Mouse (Mus musculus) frontal cortex, adult 2 months (tissue): ENCODE results near the gene A930018P22Rik. TPM values are rescaled to one million over a fixed set of nuclear protein-coding genes. Genes with fewer than 3 reads are reported as not detected.
"Not testable (repeated sequence)": the region's sequence is repeated elsewhere in the genome, so short reads cannot be mapped to it uniquely, and the experiment has no call there.

ENCODE experiments used
- DNase-seq, 2 experiments: peaks; one replicate each; pipeline ENCODE4 v3.0.0; 2022; ENCODE audit warnings: low spot score in 1 of 2; ENCODE audit errors: extremely low spot score in 1 of 2
- polyA plus RNA-seq: library from polyadenylated mRNA; depleted of rRNA; stranded (reverse); fragments of >200 nt; gene quantifications from 2 replicates; pipeline ENCODE4 v1.2.3, GENCODE M21; 2012; rRNA removed

The A930018P22Rik gene
- polyA plus RNA-seq, result 0.12 and 0.27 TPM in 2 replicates

DNA sequence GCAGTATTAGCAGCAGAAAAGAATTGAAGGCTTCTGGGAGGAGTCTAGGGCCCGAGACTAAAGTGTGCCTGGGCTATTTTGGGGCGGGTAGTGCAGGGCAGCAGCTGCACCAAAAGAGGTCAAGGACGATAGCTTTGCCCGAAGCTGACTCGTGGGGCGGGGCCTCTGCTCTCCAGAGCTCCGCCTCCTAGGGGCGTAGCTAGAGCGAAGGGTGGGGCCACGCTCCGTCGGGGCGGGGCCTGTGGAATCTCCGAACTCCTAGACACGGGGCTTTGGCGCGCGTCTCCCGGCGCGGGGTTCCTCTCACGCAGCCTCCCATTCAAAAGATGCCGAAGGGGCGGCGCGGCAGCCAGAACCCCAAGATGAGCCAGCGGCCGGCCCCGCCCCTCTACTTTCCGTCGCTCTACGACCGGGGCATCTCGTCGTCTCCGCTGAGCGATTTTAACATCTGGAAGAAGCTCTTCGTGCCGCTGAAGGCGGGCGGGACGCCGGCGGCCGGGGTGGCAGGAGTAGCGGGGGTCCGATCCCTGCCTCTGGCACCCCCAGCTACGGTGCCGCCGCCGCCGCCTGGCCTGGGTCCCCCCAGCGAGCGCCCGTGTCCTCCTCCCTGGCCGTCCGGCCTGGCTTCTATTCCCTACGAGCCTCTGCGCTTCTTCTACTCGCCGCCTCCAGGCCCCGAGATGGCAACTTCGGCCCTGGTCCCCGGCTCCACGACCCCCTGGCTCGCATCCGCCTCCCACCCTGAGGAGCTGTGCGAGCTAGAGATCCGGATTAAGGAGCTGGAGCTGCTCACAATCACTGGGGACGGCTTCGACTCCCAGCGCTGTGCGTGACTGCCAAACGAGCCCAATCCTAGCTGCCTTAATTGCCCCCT is at the start of gene A930018P22Rik:
Gene A930018P22Rik (plus strand): TSS at position 265 of the 874 bp plus-strand sequence.
- peak; percentile 65 to 89 for DNase-seq

DNA sequence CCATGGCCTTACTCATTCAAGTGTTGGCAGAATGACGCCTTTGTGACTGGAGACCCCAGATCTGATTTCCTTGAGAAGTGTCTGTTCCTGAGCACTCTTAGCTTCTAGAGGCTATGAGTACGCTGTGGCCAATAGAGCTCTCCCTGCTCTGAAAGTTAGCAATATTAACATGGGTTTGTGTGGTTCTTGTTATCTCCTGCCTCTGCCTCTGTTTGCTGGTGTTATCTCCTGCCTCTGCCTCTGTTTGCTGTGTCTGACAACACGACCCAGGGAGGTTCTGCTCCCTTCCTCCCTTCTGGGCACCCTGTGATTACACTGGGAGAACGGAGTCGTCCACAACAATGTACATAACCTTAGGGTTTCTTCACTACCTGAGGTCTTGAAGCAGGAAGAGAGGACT is 44.3 kb upstream of the A930018P22Rik start:
- not testable (repeated sequence) for DNase-seq

DNA sequence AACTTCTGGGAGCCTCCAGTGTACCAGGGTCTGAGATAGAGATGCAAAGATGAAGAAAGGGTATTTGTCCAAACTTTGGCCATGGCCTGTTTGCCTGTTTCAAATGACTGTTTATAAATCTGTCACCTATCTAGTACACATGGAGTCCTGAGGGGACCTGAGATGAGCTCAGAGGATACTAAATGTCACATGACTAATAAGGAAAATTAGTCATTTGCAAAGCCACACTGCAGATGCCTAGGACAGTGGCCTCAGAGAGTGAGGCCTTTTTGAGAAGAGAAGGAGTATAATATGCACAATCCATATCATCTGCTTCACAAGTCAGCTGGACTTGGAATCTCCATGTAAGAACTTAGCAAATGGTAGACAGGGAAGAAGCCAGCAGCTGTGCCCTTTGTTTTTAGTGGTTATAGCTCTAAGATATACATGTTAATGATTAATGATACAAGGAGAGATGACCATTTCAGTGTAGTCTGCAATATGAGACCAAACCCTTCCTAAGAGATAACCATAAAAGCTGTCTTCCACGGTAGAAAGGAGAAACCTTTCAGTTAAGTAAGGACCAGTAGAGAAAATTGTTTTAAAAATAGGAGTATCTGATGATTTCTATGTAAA is 41.0 kb upstream of the A930018P22Rik start:
- not testable (repeated sequence) for DNase-seq

DNA sequence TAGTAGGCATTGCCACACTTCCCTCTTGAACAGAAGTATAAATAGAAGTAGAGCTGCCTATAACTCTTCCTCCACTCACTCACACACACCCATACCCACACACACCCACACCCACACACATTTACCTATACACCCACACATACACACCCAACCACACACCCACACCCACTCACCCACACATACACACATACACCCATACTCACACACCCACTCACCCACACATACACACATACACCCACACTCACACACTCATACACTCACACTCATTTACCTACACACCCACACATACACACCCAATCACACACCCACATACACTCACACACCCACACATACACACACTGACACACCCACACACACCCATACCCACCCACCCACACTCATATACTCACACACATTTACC is 40.1 kb upstream of the A930018P22Rik start:
- no peak for DNase-seq

DNA sequence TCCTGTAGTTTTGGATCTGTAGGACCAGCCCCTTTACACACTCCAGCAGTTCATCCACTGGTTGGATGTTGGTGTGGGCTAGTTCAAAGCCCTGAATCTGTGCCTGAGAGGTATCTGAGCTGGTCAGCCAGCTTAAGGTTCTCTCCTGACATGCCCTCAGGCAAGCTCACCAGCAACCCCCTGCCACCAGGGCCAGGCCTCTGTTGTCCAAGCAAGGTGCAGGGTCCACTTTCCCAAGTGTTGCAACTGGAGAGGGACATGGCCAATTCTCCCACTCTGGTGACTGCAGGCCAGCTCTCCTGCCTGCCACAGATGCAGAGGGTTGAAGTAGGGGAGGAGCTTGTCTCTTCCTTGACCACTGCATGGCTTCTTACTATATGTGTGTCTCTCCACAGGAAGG is 38.5 kb upstream of the A930018P22Rik start:
- not testable (repeated sequence) for DNase-seq

DNA sequence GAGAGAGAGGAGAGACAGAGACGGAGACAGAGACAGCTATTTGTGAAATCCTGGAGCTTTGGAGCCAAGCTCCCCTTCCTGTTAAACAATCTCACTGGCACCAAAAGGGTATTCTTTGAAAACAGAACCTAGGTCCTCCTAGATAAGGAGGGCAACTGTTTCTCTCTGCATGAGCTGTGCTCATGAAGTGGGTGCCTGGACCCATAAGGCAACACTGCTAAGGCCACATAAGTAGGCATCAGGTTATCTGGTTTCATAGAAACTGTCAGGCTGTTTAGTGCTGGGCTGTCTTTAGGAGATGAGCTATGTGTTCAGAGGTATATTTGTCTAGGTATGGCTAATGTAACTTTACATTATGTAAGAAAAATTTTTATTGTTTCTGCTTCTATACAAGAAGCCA is 35.0 kb upstream of the A930018P22Rik start:
- DNase-seq, result not testable (repeated sequence)

DNA sequence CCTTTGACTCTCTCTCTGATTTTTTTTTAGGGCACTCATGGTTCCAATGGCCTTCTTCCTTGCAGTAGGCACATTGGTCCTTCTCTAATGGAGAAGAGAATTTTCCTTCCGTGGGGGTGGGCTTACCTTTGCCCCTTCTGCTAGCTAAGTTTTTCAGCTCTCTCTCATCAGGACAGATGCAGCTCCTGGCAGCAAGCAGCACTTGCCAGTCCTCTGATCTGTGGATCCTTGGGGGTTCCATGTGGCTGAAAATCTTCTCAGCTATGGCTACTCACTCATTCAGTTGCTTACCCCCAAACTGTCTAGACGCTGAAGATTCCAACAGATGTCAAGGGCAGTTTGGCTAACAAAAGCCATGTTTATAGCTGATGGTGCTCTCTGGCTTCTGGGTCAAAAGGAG is 29.3 kb upstream of the A930018P22Rik start:
- no peak for DNase-seq

DNA sequence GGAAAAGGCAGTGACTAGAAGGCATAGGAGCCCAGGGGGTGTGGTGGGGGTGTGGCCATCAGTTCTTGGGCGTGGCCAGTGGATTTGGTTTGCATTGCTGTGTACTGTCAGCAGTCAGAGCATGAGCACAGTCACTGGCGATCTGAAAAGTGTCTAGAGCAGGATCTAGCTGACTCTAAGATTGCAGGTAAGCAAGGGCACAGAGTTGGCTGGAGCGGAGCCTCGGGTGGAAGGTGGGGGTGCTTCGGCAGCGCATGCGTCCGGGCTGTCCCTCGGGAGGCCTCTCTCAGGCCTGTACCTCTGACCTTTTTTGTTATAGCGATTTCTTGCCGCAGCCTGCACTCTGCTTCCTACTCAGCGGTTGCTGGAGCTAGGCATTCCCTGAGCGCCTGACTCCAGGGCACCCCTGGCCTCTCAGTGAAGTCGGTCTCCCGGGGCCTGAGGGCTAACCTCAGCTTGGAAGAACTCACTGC is 26.8 kb upstream of the A930018P22Rik start, which contains the start of gene Cd59a:
Gene Cd59a (plus strand): TSS at position 61 of the 473 bp plus-strand sequence.
- peak in 1 of 2 experiments; percentile 56 for DNase-seq

DNA sequence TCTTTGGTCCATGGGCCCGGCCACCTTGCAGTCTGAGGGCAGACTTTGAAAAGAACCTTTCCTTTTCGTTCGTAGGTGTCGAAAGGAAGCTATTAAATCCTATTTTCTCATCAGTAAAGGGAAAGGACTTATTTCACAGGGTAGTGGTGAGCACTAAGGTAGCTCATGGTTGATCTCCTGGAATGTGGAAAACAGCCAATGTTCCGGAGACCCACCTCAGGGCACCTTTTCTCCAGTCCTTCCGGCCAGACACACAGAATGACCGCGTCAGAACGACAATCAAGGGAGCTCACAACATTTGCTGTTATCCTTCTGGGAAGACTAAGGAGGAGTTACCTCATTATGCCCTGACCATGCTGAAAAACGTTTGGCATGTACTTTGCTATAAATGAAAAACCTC is 26.3 kb upstream of the A930018P22Rik start:
- no peak for DNase-seq

GRCm38 (mm10) chr2:104096796-104097195 is 25.8 kb upstream of the A930018P22Rik start:
- not testable (repeated sequence) for DNase-seq

GRCm38 (mm10) chr2:104097396-104097795 is 25.2 kb upstream of the A930018P22Rik start:
- not testable (repeated sequence) for DNase-seq

- DNase-seq, result no peak
Observed at GRCm38 (mm10) chr2:104098529-104099230, 23.9 kb upstream of the A930018P22Rik start.

DNA sequence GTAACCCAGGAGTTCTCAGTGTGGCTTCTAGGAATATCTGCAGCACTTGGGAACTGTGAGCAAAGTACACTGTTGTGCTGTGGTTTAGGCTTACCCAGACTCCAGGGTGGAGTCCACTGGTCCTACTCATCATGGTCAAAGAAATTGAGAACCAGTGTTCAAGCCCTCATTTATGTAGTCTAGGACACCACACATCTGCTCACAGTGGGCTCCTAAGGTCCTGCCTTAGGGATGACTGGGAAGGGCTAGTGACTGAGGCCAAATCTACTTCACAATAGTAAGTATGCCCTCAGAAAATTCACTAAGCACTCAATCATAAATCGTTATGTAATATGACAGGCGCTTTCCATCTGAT is 23.4 kb upstream of the A930018P22Rik start:
- DNase-seq, result no peak

GRCm38 (mm10) chr2:104099946-104100345 is 22.6 kb upstream of the A930018P22Rik start:
- no peak for DNase-seq

DNA sequence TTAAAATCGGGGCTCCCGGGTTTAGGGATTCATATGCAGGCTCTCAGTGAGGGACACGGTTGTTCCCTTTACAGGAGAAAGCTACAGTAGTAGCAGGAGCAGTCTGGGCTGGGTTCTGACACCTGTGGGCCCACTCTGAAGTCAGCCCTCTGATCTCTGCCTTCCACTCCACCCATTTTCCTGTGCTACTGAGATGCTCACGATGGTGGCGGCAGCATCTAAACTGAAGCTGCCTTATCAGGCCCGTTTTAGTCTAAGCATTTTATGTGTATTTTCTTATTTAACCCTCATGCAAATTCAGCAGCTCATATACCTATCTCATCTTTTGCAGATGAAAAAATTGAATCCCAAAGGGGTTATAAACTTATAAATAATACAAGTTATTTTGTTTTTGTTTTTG is 17.8 kb upstream of the A930018P22Rik start:
- DNase-seq, result no peak

GRCm38 (mm10) chr2:104109021-104109420 is 13.5 kb upstream of the A930018P22Rik start:
- DNase-seq, result not testable (repeated sequence)

- no peak for DNase-seq
Observed at GRCm38 (mm10) chr2:104109528-104109927, 13.0 kb upstream of the A930018P22Rik start.

- DNase-seq, result no peak
Observed at GRCm38 (mm10) chr2:104110031-104110430, 12.5 kb upstream of the A930018P22Rik start.

- DNase-seq, result not testable (repeated sequence)
Observed at GRCm38 (mm10) chr2:104111170-104111797, 11.3 kb upstream of the A930018P22Rik start.

GRCm38 (mm10) chr2:104113563-104113962 is 9.0 kb upstream of the A930018P22Rik start:
- DNase-seq, result not testable (repeated sequence)
